Mouse (Mus musculus): ENCODE measurements around the gene Dmpk. TPM values are rescaled to one million over a fixed set of nuclear protein-coding genes. Genes with fewer than 3 reads are reported as not detected.
"Not testable (repeated sequence)": the region's sequence is repeated elsewhere in the genome, so short reads cannot be mapped to it uniquely, and the experiment has no call there.

The Dmpk gene
- polyA plus RNA-seq, 1 experiment from 2014 or later, result 50.8 TPM

DNA sequence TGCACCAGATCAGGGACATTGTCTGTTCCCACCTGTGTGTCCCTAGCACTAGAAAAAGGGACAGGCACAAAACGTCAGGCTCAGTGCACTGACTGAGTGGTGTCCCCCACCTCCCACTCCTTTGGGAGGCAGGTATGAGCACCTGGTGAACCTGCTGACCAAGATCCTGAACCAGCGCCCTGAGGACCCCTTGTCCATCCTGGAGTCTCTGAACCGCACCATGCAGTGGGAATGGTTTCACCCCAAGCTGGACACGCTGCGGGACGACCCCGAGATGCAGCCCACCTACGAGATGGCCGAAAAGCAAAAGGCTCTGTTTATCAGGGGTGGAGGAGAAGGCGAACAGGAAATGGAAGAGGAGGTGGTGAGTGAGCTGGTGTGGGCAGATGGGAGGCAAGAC lies 26.2 kb upstream of the Dmpk start:
- no peaks in the 10 kb centered on the region for H3K9me3 ChIP-seq (ENCODE audit: control insufficient read depth)
- H3K27ac ChIP-seq (ENCODE audit: low read depth, low read length), result no peak overlapping the region
- WGBS, result 88% methylated on average over 10 of the region's 10 CpGs
- no peak overlapping the region for H3K9ac ChIP-seq (ENCODE audit: low read depth, low read length)
- no peak for ATAC-seq
- no peaks in the 10 kb centered on the region for H3K4me1 ChIP-seq (replicated peaks; ENCODE audit: control insufficient read depth, insufficient read depth, low read length)
- no peak overlapping the region for H3K4me3 ChIP-seq (ENCODE audit: low read depth, low read length)
- H3K27me3 ChIP-seq (replicated peaks; ENCODE audit: control insufficient read depth, insufficient read depth, low read length), result no peaks in the 10 kb centered on the region
- H3K4me2 ChIP-seq (replicated peaks; ENCODE audit: low read depth), result no peak overlapping the region
- TF ChIP-seq CTCF (IDR thresholded peaks at IDR 0.05; ENCODE audit: low read depth), result no peak
- H3K36me3 ChIP-seq (ENCODE audit: control insufficient read depth, insufficient read depth), result peaks cover 13% of the 10 kb centered on the region; the same call in 1 of the 2 replicates

DNA sequence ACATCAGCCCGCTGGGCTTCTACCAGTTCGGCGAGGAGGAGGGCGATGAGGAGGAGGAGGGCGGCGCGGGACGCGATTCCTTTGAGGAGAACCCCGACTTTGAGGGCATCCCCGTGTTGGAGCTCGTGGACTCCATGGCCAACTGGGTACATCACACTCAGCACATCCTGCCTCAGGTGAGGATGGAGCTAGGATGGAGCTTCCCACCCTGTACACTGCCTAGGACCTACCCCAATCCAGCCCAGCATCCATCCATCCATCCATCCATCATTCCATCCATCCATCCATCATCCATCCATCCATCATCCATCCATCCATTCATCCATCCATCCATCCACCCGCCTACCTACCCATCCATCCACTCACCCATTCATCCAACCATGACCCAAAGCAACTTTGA lies 17.8 kb upstream of the Dmpk start:
- Histone ChIP-seq H3K4me3 (ENCODE audit: low read depth, low read length) (no peak overlapping the region), H3K4me1 (replicated peaks; ENCODE audit: control insufficient read depth, insufficient read depth, low read length) (no peaks in the 10 kb centered on the region), H3K4me2 (replicated peaks; ENCODE audit: low read depth) (no peak overlapping the region), H3K27ac (ENCODE audit: low read depth, low read length) (no peak overlapping the region), H3K9ac (ENCODE audit: low read depth, low read length) (no peak overlapping the region), H3K36me3 (ENCODE audit: control insufficient read depth, insufficient read depth) (no peaks in the 10 kb centered on the region), H3K9me3 (ENCODE audit: control insufficient read depth) (no peaks in the 10 kb centered on the region), H3K27me3 (replicated peaks; ENCODE audit: control insufficient read depth, insufficient read depth, low read length) (peaks cover 29% of the 10 kb centered on the region)
- WGBS, result 46% methylated on average over 13 of the region's 13 CpGs
- ATAC-seq, result no peak
- no peak for TF ChIP-seq CTCF (IDR thresholded peaks at IDR 0.05; ENCODE audit: low read depth)

DNA sequence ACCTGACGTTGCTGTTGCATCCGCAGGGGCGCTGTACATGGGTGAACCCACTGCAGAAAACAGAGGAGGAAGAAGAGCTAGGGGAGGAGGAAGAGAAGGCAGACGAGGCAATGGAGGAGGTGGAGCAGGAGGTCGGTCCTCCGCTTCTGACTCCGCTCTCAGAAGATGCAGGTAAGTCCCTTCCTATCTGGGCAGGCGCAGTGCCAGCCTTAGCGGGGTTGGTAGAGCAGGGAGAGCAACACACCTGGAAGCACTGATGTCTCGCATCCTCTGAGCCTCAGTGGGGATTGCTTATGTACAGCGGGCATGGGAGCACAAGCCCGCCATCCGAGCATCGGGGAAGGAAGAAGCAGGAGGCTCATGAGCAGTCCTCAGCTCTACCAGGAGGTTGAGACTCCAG lies 16.6 kb upstream of the Dmpk start:
- no peak overlapping the region for H3K4me2 ChIP-seq (replicated peaks; ENCODE audit: low read depth)
- no peaks in the 10 kb centered on the region for H3K4me1 ChIP-seq (replicated peaks; ENCODE audit: control insufficient read depth, insufficient read depth, low read length)
- TF ChIP-seq CTCF (IDR thresholded peaks at IDR 0.05; ENCODE audit: low read depth), result no peak
- no peaks in the 10 kb centered on the region for H3K9me3 ChIP-seq (ENCODE audit: control insufficient read depth)
- no peaks in the 10 kb centered on the region for H3K36me3 ChIP-seq (ENCODE audit: control insufficient read depth, insufficient read depth)
- WGBS, result 33% methylated on average over 14 of the region's 14 CpGs
- H3K27me3 ChIP-seq (replicated peaks; ENCODE audit: control insufficient read depth, insufficient read depth, low read length), result peaks cover 29% of the 10 kb centered on the region
- H3K27ac ChIP-seq (ENCODE audit: low read depth, low read length), result no peak overlapping the region
- no peak for ATAC-seq
- H3K9ac ChIP-seq (ENCODE audit: low read depth, low read length), result no peak overlapping the region
- H3K4me3 ChIP-seq (ENCODE audit: low read depth, low read length), result no peak overlapping the region

DNA sequence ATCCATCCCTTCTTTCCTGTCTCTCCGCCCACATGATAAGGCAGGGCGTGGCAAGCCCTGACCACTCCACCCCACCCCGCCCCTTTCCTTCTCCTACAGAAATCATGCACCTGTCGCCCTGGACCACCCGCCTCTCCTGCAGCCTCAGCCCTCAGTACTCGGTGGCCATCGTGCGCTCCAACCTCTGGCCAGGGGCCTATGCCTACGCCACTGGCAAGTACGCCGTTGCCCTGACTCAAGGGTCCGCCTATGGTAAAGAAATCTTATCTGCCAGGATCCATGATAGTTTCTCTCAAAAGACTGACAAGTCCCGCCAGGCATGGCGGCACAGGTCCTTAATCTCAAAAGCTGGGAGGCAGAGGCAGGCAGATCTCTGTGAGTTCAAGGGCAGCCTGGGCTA lies 15.7 kb upstream of the Dmpk start:
- Histone ChIP-seq H3K4me2 (replicated peaks; ENCODE audit: low read depth) (no peak overlapping the region), H3K4me3 (ENCODE audit: low read depth, low read length) (no peak overlapping the region), H3K27me3 (replicated peaks; ENCODE audit: control insufficient read depth, insufficient read depth, low read length) (peaks cover 29% of the 10 kb centered on the region), H3K36me3 (ENCODE audit: control insufficient read depth, insufficient read depth) (no peaks in the 10 kb centered on the region), H3K9me3 (ENCODE audit: control insufficient read depth) (no peaks in the 10 kb centered on the region), H3K27ac (ENCODE audit: low read depth, low read length) (no peak overlapping the region), H3K9ac (ENCODE audit: low read depth, low read length) (no peak overlapping the region), H3K4me1 (replicated peaks; ENCODE audit: control insufficient read depth, insufficient read depth, low read length) (no peaks in the 10 kb centered on the region)
- 0 out of 2 replicates have a peak, but pooled peaks have one; percentile 38 for ATAC-seq
- WGBS, result 64% methylated on average over 13 of the region's 14 CpGs
- no peak for TF ChIP-seq CTCF (IDR thresholded peaks at IDR 0.05; ENCODE audit: low read depth)

DNA sequence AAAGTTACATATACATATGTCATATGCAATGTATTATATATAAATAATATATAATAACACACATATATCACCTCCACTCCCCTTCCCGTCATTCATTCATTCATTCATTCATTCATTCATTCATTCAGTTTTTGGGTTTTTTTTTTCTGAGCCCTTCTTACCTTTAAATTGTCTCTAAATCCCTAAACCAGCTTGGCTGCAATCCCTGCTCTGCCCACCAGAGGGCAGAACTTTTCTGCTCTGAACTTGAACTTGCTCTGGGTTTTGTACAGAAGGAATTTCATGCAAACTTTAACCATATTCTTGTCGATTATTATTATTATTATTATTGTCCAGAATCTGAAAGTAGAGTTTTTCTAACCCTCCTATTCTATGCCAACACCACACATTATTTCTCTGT lies 14.9 kb upstream of the Dmpk start:
- ATAC-seq, result no peak
- 2% methylated on average over 2 of the region's 2 CpGs for WGBS
- H3K36me3 ChIP-seq (ENCODE audit: control insufficient read depth, insufficient read depth), result no peaks in the 10 kb centered on the region
- H3K9me3 ChIP-seq (ENCODE audit: control insufficient read depth), result no peaks in the 10 kb centered on the region
- no peak overlapping the region for H3K4me3 ChIP-seq (ENCODE audit: low read depth, low read length)
- H3K27me3 ChIP-seq (replicated peaks; ENCODE audit: control insufficient read depth, insufficient read depth, low read length), result peaks cover 29% of the 10 kb centered on the region
- H3K4me2 ChIP-seq (replicated peaks; ENCODE audit: low read depth), result no peak overlapping the region
- no peak overlapping the region for H3K27ac ChIP-seq (ENCODE audit: low read depth, low read length)
- H3K9ac ChIP-seq (ENCODE audit: low read depth, low read length), result no peak overlapping the region
- no peaks in the 10 kb centered on the region for H3K4me1 ChIP-seq (replicated peaks; ENCODE audit: control insufficient read depth, insufficient read depth, low read length)
- TF ChIP-seq CTCF (IDR thresholded peaks at IDR 0.05; ENCODE audit: low read depth), result peak; percentile 80

DNA sequence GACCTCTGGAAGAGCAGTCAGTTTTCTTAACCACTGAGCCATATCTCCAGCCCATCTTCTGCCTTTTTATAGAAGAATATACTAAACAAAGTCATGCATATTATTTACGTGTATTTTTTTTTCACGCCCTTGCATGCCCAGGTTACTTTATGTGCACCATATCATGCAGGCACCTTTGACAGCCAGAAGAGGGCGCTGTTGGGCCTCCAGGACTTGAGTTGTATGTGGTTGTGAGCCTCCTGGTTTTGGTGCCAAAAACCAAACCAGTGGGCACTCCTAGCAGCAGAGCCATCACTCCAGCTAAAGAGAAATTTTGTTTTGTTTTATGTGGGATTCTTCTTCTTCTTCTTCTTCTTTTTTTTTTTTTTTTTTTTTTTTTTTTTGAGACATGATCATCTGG lies 14.1 kb upstream of the Dmpk start:
- H3K36me3 ChIP-seq (ENCODE audit: control insufficient read depth, insufficient read depth), result no peaks in the 10 kb centered on the region
- ATAC-seq, result no peak
- H3K4me1 ChIP-seq (replicated peaks; ENCODE audit: control insufficient read depth, insufficient read depth, low read length), result no peaks in the 10 kb centered on the region
- TF ChIP-seq CTCF (IDR thresholded peaks at IDR 0.05; ENCODE audit: low read depth), result peak; percentile 68
- H3K4me2 ChIP-seq (replicated peaks; ENCODE audit: low read depth), result no peak overlapping the region
- peaks cover 33% of the 10 kb centered on the region for H3K27me3 ChIP-seq (replicated peaks; ENCODE audit: control insufficient read depth, insufficient read depth, low read length)
- H3K9me3 ChIP-seq (ENCODE audit: control insufficient read depth), result no peaks in the 10 kb centered on the region
- 50% methylated on average over 3 of the region's 3 CpGs for WGBS
- no peak overlapping the region for H3K9ac ChIP-seq (ENCODE audit: low read depth, low read length)
- no peak overlapping the region for H3K27ac ChIP-seq (ENCODE audit: low read depth, low read length)
- H3K4me3 ChIP-seq (ENCODE audit: low read depth, low read length), result no peak overlapping the region

DNA sequence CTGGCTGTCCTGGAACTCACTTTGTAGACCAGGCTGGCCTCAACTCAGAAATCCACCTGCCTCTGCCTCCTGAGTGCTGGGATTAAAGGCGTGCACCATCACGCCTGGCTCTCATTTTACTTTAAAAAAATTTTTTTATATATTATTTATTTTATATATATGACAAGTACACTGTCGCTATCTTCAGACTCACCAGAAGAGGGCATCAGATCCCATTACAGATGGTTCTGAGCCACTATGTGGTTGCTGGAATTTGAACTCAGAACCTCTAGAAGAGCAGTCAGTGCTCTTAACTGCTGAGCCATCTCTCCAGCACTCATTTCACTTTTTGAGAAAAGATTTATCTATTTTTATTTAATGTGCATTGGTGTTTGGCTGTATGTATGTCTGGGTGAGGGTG lies 12.6 kb upstream of the Dmpk start:
- 49% methylated on average over 3 of the region's 3 CpGs for WGBS
- H3K9ac ChIP-seq (ENCODE audit: low read depth, low read length); H3K27ac ChIP-seq (ENCODE audit: low read depth, low read length); H3K9me3 ChIP-seq (ENCODE audit: control insufficient read depth); ATAC-seq; H3K4me1 ChIP-seq (replicated peaks; ENCODE audit: control insufficient read depth, insufficient read depth, low read length); H3K4me2 ChIP-seq (replicated peaks; ENCODE audit: low read depth); H3K36me3 ChIP-seq (ENCODE audit: control insufficient read depth, insufficient read depth); H3K4me3 ChIP-seq (ENCODE audit: low read depth, low read length): not testable (repeated sequence)
- peak; percentile 49 for TF ChIP-seq CTCF (IDR thresholded peaks at IDR 0.05; ENCODE audit: low read depth)
- peaks cover 17% of the 10 kb centered on the region; the same call in 1 of the 2 replicates for H3K27me3 ChIP-seq (replicated peaks; ENCODE audit: control insufficient read depth, insufficient read depth, low read length)

All from intestine, postnatal 0 days (tissue).